Mouse (Mus musculus): Measurements from ENCODE around the gene Tmem132d.

- TF ChIP-seq MAFK (IDR thresholded peaks at IDR 0.05; ENCODE audit: insufficient read depth, low read depth, low read length): no peak
- TF ChIP-seq ZC3H11A (IDR thresholded peaks at IDR 0.05; ENCODE audit: borderline replicate concordance, low read depth, low read length): no peak
- no peak for TF ChIP-seq ZNF384 (IDR thresholded peaks at IDR 0.05; ENCODE audit: low read depth, low read length)
Measured at GRCm38 (mm10) chr5:127990826-127991225, 442.1 kb downstream of the Tmem132d start.
